Mouse (Mus musculus): Measurements from ENCODE around the gene Prdm12. TPM values are rescaled to one million over a fixed set of nuclear protein-coding genes. Genes with fewer than 3 reads are reported as not detected.

Prdm12 gene
- 9.4 and 14.9 TPM in 2 replicates for polyA plus RNA-seq (2016; fragmentation: Nextera tagmentation; extraction: Ambion mirVana)

DNA sequence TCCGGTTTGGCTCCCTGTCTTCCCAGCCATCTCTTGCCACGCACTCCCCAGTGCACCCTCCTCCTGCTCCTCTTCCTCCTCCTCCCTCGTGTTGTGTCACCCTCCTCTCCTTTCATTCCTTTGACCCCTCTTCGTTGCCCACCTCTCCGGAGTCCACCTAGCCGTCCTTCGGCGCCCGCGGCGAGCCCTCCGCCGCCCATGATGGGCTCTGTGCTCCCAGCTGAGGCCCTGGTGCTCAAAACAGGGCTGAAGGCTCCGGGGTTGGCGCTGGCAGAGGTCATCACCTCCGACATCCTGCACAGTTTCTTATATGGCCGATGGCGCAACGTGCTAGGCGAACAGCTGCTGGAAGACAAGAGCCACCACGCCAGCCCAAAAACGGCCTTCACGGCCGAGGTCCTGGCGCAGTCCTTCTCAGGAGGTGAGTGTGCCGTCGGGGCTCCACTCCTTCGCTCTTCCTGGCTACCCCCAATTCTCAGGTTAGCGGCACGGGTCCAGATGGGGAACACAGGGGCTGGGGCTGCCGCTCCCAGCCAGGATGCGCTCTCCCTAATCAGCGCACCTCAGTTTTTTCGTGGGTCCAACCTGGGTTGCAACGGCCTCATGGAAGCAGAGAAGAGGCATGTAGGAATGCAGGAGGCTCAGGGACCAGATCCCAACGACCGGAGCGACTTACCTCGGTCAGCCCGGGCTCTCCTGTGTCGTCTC, at the start of gene Prdm12:
Gene Prdm12 (plus strand): TSS at position 137 of the 708 bp plus-strand sequence.
- under 1% methylated on average over 41 of the region's 41 CpGs for WGBS
- H3K4me2 ChIP-seq (replicated peaks) = peak within 1 kb of the TSS; percentile 9
- H3K36me3 ChIP-seq = no peaks in the 10 kb centered on the region
- no peaks in the 10 kb centered on the region for H3K9me3 ChIP-seq
- 0 out of 2 replicates have a peak within 1 kb of the TSS, but pooled peaks have one; percentile 19 for H3K9ac ChIP-seq
- peak within 1 kb of the TSS; percentile 46; the same call in 1 of the 2 replicates for H3K27ac ChIP-seq
- H3K27me3 ChIP-seq = peaks cover 100% of the 10 kb centered on the region
- ATAC-seq (ENCODE audit: insufficient number of reproducible peaks, insufficient read depth, low FRiP score, low TSS enrichment) = no peak
- peaks cover 34% of the 10 kb centered on the region for H3K4me1 ChIP-seq
- H3K4me3 ChIP-seq = peak within 1 kb of the TSS; percentile 17

DNA sequence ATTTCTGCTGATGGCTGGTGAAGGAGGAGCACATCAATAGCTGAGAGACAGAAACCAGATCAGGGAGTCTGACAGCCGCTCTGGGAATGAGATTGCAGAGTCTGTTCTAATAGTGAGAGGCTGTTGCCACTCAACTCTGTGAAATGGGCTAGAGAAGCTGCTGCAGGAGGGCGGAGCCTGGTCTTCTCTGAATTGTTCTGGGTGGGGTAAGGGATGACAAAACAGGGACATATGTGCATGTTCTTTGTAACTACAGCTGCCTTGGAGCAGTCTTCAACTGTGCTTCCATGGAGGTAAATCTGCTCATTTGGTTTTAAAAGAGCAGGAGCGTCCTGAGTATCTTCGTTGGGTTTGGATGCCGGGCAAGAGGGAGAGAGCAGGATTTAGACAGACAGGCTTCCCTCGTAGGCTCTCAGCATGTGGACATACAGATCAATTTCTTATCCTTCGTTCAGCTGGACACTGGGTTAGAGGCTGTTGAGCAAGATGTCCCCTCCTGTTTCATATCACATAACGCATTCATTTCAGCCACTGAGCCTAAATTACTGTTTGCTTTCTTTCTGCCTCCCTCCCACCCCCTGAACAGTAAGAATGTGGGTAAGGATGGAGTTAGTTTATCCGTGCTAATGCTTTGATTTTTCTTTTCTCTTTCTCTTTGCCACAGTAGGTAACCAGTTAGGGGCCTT, 47.9 kb upstream of the Prdm12 start:
- Histone ChIP-seq H3K4me2 (replicated peaks) (no peak overlapping the region), H3K4me3 (no peak overlapping the region), H3K36me3 (peaks cover 46% of the 10 kb centered on the region), H3K27me3 (no peaks in the 10 kb centered on the region), H3K9me3 (no peaks in the 10 kb centered on the region), H3K27ac (no peak overlapping the region), H3K9ac (no peak overlapping the region), H3K4me1 (no peaks in the 10 kb centered on the region)
- WGBS = 84% methylated on average over 9 of the region's 9 CpGs
- ATAC-seq (ENCODE audit: insufficient number of reproducible peaks, insufficient read depth, low FRiP score, low TSS enrichment) = no peak

DNA sequence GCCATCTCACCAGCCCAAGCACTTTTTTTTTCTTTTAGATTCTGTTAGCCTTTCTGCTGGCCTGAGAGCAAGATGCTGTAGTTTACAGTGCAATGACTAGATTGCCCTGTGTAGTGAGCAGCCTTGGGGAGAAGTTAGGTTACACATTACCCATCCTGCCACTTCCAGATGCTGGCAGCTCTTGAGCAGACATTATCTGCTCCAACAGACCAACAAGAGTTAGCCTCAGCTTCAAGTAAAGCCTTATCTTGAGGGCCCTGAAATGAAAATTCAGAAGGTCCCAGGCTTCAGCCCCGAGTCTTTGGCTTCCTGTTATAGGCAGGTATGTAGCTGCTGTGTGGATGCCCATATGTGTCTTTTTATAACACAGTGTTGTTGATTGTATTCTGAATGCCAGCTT, 32.3 kb upstream of the Prdm12 start:
- Histone ChIP-seq H3K4me2 (replicated peaks) (no peak overlapping the region), H3K36me3 (peaks cover 95% of the 10 kb centered on the region), H3K9ac (no peak overlapping the region), H3K27me3 (no peaks in the 10 kb centered on the region), H3K4me3 (no peak overlapping the region), H3K4me1 (no peaks in the 10 kb centered on the region), H3K9me3 (no peaks in the 10 kb centered on the region), H3K27ac (no peak overlapping the region)
- ATAC-seq (ENCODE audit: insufficient number of reproducible peaks, insufficient read depth, low FRiP score, low TSS enrichment) = no peak
- 82% methylated on average over 1 of the region's 1 CpGs for WGBS

DNA sequence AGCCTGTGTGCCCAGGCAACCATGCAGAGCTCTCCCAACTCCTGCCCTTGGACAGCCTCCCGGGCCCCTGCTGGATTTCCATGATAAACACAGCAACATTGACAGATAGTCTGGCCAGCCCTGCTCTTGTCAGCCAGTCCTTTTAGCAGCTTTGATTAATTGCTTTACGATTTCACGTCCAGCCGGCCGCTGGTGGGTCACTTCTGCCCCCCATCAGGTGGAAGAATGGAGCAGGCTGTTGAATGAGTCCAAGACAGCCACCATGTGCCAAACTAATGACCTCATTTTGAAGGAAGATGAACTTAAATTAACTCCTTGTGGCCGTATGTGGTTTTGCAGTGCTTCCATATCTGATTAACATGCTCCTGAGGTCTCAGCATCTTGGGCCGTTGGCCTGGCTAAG, 30.0 kb upstream of the Prdm12 start:
- no peaks in the 10 kb centered on the region for H3K9me3 ChIP-seq
- H3K9ac ChIP-seq = no peak overlapping the region
- H3K4me3 ChIP-seq = no peak overlapping the region
- no peak overlapping the region for H3K4me2 ChIP-seq (replicated peaks)
- 63% methylated on average over 7 of the region's 7 CpGs for WGBS
- no peaks in the 10 kb centered on the region for H3K4me1 ChIP-seq
- no peak for ATAC-seq (ENCODE audit: insufficient number of reproducible peaks, insufficient read depth, low FRiP score, low TSS enrichment)
- no peak overlapping the region for H3K27ac ChIP-seq
- peaks cover 98% of the 10 kb centered on the region for H3K36me3 ChIP-seq
- no peaks in the 10 kb centered on the region for H3K27me3 ChIP-seq

DNA sequence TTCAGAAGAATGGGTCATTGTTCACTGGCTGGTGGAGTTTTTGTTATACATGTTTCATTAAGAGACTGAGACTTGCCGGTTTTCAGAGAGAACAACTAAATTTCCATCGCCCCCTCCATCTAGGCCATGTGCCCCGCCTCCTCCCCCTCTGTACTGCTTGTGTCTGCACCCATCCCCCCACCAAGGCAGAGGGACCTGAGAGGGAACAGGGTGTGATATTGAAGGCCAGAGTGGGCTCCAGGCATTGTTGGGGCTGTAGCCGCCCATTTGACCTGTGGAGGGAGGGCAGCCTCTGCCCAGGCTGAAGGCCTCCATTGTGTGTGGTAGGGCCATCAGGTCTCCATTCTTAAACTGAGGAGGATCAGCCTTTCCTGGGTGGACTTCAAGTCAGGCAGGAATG, 28.9 kb upstream of the Prdm12 start:
- no peak overlapping the region for H3K9ac ChIP-seq
- no peaks in the 10 kb centered on the region for H3K4me1 ChIP-seq
- H3K9me3 ChIP-seq = no peaks in the 10 kb centered on the region
- no peaks in the 10 kb centered on the region for H3K27me3 ChIP-seq
- no peak overlapping the region for H3K4me3 ChIP-seq
- no peak for ATAC-seq (ENCODE audit: insufficient number of reproducible peaks, insufficient read depth, low FRiP score, low TSS enrichment)
- H3K36me3 ChIP-seq = peaks cover 98% of the 10 kb centered on the region
- no peak overlapping the region for H3K4me2 ChIP-seq (replicated peaks)
- H3K27ac ChIP-seq = peak overlapping the region; percentile 17; the same call in 1 of the 2 replicates
- WGBS = 51% methylated on average over 4 of the region's 4 CpGs

DNA sequence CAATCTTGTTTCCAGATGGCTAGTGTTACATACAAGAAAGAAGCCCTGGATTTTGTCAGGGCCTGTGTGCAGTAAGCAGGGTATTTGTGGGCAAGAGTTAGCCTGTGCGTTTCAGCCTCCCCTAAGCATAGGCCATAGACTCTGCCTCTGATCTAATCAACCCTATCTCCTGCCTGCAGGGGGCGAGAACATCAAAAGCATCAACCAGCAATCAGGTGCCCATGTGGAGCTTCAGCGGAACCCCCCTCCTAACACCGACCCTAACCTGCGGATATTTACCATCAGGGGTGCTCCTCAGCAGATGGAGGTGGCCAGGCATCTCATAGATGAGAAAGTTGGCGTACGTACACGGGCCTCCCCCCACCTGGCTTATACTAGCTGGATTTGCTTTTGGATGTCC, 28.4 kb upstream of the Prdm12 start:
- 0 out of 2 replicates have a peak overlapping the region, but pooled peaks have one; percentile 17 for H3K27ac ChIP-seq
- ATAC-seq (ENCODE audit: insufficient number of reproducible peaks, insufficient read depth, low FRiP score, low TSS enrichment) = no peak
- H3K9ac ChIP-seq = no peak overlapping the region
- no peaks in the 10 kb centered on the region for H3K9me3 ChIP-seq
- H3K36me3 ChIP-seq = peaks cover 94% of the 10 kb centered on the region
- no peaks in the 10 kb centered on the region for H3K4me1 ChIP-seq
- 78% methylated on average over 8 of the region's 8 CpGs for WGBS
- no peaks in the 10 kb centered on the region for H3K27me3 ChIP-seq
- no peak overlapping the region for H3K4me2 ChIP-seq (replicated peaks)
- H3K4me3 ChIP-seq = no peak overlapping the region

DNA sequence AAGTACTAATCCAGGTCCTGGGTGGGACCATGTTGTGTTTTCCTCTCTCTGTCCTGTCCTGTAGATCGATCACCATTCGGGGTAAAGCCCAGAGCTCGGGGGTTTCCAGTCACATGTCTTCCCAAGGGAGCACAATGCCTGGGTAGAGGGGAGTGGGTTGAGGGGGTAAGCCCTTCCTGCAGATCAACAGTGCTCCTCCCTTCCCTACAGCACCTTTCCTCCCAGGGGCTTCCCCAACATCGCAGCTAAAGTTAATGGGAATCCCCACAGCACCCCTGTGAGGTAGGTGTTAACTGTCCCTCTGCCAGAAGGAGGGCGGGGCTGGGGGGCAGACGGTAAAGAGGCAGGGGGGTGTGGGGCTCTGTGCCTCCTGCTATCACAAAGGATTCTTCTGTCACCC, 27.2 kb upstream of the Prdm12 start:
- Histone ChIP-seq H3K9me3 (no peaks in the 10 kb centered on the region), H3K9ac (no peak overlapping the region), H3K4me1 (no peaks in the 10 kb centered on the region), H3K4me3 (no peak overlapping the region), H3K36me3 (peaks cover 86% of the 10 kb centered on the region), H3K27me3 (no peaks in the 10 kb centered on the region), H3K27ac (no peak overlapping the region), H3K4me2 (replicated peaks) (no peak overlapping the region)
- no peak for ATAC-seq (ENCODE audit: insufficient number of reproducible peaks, insufficient read depth, low FRiP score, low TSS enrichment)
- WGBS = 74% methylated on average over 6 of the region's 6 CpGs

DNA sequence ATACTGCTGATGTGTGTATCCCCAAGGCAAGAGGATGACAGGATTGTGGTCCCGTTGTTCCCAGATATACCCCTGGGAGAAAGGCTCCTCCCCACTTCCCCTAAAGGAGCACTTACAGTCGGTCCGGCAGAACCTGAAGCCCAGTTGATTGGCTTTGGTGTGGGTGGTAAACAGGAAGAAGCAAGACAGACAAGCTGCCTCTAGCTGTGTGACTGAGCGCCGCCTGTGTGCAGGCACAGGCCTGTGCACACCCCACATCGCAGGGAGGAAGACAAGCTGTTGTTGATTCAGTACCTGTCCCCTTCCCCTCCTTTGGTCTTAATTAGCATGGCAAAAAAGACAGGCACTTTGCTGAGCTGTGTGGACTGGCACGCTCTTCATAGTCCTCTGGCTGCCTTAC, 26.1 kb upstream of the Prdm12 start:
- Histone ChIP-seq H3K27ac (no peak overlapping the region), H3K9ac (no peak overlapping the region), H3K4me1 (no peaks in the 10 kb centered on the region), H3K4me3 (no peak overlapping the region), H3K4me2 (replicated peaks) (no peak overlapping the region), H3K36me3 (peaks cover 77% of the 10 kb centered on the region), H3K27me3 (no peaks in the 10 kb centered on the region), H3K9me3 (no peaks in the 10 kb centered on the region)
- ATAC-seq (ENCODE audit: insufficient number of reproducible peaks, insufficient read depth, low FRiP score, low TSS enrichment) = no peak
- 78% methylated on average over 7 of the region's 7 CpGs for WGBS

DNA sequence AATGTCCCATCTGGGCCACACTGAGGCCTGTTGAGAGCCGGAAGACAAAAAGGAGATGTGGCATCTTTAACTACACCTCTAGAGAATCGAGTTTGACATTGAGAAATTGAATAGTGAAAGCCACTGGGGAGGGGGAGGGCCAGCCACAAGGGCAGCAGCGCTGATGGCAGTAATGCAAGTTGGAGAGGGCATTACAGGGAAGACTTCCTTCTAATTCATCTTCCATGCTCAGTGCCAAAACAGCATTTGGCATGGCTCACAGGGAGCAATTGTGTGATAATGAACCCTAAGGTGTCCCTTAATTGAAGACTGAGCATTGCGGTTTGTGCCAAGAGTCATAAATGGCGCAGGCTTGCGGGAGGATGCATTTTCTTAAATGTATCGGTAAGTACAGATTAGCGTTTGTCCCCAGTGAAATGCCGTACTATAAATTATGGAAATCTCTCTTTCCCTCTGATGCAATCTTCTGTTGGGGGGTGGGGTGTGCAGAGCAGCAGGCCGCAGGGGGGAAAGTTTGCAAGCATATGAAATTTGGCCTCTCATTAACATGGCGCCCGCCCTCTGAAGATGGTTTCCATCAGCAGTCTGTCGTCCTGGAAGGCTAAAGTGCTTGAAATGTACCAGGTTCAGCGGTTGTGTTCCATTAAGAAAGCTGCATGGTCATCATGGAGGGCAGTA, 21.2 kb upstream of the Prdm12 start:
- H3K4me2 ChIP-seq (replicated peaks) = no peak overlapping the region
- no peaks in the 10 kb centered on the region for H3K27me3 ChIP-seq
- ATAC-seq (ENCODE audit: insufficient number of reproducible peaks, insufficient read depth, low FRiP score, low TSS enrichment) = no peak
- H3K27ac ChIP-seq = no peak overlapping the region
- H3K4me1 ChIP-seq = no peaks in the 10 kb centered on the region
- H3K4me3 ChIP-seq = no peak overlapping the region
- no peak overlapping the region for H3K9ac ChIP-seq
- peaks cover 32% of the 10 kb centered on the region for H3K36me3 ChIP-seq
- 84% methylated on average over 14 of the region's 14 CpGs for WGBS
- H3K9me3 ChIP-seq = no peaks in the 10 kb centered on the region

DNA sequence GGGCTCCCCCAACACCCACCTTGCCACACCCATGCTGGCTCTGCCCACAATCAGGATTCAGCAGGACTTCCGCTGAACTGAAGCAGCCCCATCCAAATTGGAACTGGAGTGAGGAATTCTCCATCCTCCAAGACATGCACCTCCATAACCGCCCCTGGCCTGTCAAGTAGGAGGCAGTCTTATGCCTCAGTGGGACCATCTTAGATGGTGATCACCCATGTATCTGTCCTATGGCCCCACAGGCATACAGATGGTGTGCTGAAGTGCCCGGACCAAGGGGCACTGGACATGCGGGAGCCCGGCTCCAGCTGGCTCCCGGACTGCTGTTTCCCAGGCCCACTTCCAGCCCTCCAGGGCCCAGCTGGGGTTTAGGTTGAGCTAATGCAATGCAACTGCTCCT, 20.6 kb upstream of the Prdm12 start:
- no peak for ATAC-seq (ENCODE audit: insufficient number of reproducible peaks, insufficient read depth, low FRiP score, low TSS enrichment)
- Histone ChIP-seq H3K4me1 (no peaks in the 10 kb centered on the region), H3K4me2 (replicated peaks) (no peak overlapping the region), H3K27ac (no peak overlapping the region), H3K4me3 (no peak overlapping the region), H3K9ac (no peak overlapping the region), H3K27me3 (no peaks in the 10 kb centered on the region), H3K9me3 (no peaks in the 10 kb centered on the region), H3K36me3 (peaks cover 26% of the 10 kb centered on the region)
- WGBS = 91% methylated on average over 6 of the region's 6 CpGs

DNA sequence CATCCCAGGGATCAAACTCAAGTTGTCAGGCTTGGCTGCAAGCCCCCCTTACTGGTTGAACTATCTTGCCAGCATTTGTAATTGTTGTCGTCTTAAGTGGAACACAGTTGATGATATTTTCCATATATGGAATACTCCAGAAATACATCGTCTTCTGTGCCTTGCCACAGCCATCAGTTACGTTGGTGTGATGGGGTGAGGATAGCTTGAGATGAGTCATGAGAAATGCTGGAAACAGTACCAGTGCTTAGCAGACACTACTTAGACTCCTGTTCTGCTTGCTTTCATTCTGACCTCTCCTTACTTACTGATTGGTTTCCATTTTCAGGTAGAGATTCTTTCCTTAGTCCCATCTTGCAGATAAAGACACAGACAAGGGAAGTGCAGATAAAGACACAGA, 6.3 kb upstream of the Prdm12 start:
- H3K9me3 ChIP-seq = no peaks in the 10 kb centered on the region
- peaks cover 26% of the 10 kb centered on the region for H3K4me1 ChIP-seq
- peaks cover 74% of the 10 kb centered on the region for H3K27me3 ChIP-seq
- H3K4me2 ChIP-seq (replicated peaks) = no peak overlapping the region
- no peak overlapping the region for H3K27ac ChIP-seq
- no peak for ATAC-seq (ENCODE audit: insufficient number of reproducible peaks, insufficient read depth, low FRiP score, low TSS enrichment)
- no peak overlapping the region for H3K9ac ChIP-seq
- WGBS = 66% methylated on average over 3 of the region's 3 CpGs
- H3K4me3 ChIP-seq = no peak overlapping the region
- no peaks in the 10 kb centered on the region for H3K36me3 ChIP-seq
